Mouse (Mus musculus) olfactory bulb, adult 2 months (tissue): ENCODE results near the gene Gnpnat1. TPM values are rescaled to one million over a fixed set of nuclear protein-coding genes. Genes with fewer than 3 reads are reported as not detected.

Experiments used
- H3K27ac ChIP-seq: fragments of 200-500 bp; 2 replicates; pipeline ENCODE4 v1.5.1; 2012; ENCODE audit warnings: low read depth, low read length; ENCODE audit not compliant: insufficient read depth
- H3K4me1 ChIP-seq: fragments of 200-500 bp; 2 replicates; pipeline ENCODE4 v1.6.1; 2012; ENCODE audit warnings: low read length; ENCODE audit not compliant: control insufficient read depth, insufficient read depth
- H3K4me3 ChIP-seq: fragments of 200-500 bp; 2 replicates; pipeline ENCODE4 v1.5.1; 2012; ENCODE audit warnings: mild to moderate bottlenecking, low read depth, low read length, moderate library complexity; ENCODE audit not compliant: insufficient read depth
- CTCF ChIP-seq: fragments of 200-500 bp; IDR thresholded peaks from 2 replicates; pipeline ENCODE4 v1.5.1; 2012; ENCODE audit warnings: low read depth, mild to moderate bottlenecking, low read length, moderate library complexity; ENCODE audit not compliant: insufficient read depth
- POLR2A ChIP-seq: fragments of 200-500 bp; IDR thresholded peaks from 2 replicates; pipeline ENCODE4 v1.6.1; 2012; ENCODE audit warnings: mild to moderate bottlenecking, low read depth, low read length, moderate library complexity; ENCODE audit not compliant: insufficient read depth
- WGBS: fragments of 180-500 bp; shearing (Covaris S2); methylation state at CpG from one replicate; pipeline ENCODE4 v1.1.7; 2018; 5-methylcytosine and 5-hydroxymethylcytosine counted together
- polyA plus RNA-seq: library from polyadenylated mRNA; stranded (reverse); fragments of >200 nt; gene quantifications from 2 replicates; pipeline ENCODE4 v1.2.4, GENCODE M21; 2012; ENCODE audit warnings: low replicate concordance; ENCODE audit not compliant: missing spikeins, insufficient read depth, insufficient read length

Gnpnat1 gene
- polyA plus RNA-seq, 1 experiment = not detected

DNA sequence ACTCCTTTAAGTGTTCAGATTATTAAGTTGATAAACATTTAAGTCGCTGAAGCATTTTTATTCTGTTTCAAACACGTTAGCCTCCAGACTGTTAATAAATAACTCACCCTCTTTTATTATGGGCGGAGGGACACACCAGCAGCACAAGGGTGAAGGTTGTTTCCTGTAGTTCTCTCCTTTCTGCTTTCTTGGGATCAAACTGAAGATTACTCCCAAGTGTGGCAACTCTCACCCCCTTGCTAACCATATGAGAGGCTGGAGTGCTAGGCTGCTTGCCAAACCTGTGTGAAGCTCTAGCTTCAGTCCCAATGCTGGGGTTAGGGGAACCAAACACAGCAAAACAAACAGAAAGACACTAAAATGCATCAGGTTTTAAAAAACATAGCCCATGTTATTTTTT, 25.9 kb downstream of the Gnpnat1 start:
- TF ChIP-seq POLR2A = no peak
- no peak for TF ChIP-seq CTCF
- 89% methylated on average over 3 of the region's 3 CpGs for WGBS

DNA sequence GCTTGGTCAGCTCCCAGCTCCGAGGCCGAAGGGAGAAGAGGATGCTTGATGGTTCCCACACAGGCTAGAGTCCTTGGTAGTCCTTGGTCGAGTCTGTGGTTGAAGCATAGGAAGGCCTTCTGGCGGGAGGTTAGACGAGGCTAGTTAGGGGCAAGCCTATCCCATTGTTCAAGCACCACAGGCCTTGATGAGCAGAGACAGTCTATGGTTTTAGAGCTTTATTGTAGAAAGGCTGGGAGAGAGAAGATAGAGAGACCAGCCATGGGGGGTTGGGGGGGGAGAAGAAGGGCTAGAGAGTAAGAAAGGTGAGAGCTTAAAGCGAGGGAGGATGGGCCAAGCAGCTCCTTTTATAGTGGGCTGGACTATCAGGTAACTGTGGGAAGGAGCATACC, 39.5 kb downstream of the Gnpnat1 start:
- no peak overlapping the region for H3K4me3 ChIP-seq
- 76% methylated on average over 6 of the region's 6 CpGs for WGBS
- TF ChIP-seq CTCF (no peak), POLR2A (no peak)
- peaks cover 5% of the 10 kb centered on the region; the same call in 1 of the 2 replicates for H3K4me1 ChIP-seq
- no peak overlapping the region for H3K27ac ChIP-seq

More for the DNA sequence above, 25.9 kb downstream of the Gnpnat1 start:
- no peak overlapping the region for H3K4me3 ChIP-seq
- no peak overlapping the region for H3K27ac ChIP-seq
- peaks cover 3% of the 10 kb centered on the region; the same call in 1 of the 2 replicates for H3K4me1 ChIP-seq

DNA sequence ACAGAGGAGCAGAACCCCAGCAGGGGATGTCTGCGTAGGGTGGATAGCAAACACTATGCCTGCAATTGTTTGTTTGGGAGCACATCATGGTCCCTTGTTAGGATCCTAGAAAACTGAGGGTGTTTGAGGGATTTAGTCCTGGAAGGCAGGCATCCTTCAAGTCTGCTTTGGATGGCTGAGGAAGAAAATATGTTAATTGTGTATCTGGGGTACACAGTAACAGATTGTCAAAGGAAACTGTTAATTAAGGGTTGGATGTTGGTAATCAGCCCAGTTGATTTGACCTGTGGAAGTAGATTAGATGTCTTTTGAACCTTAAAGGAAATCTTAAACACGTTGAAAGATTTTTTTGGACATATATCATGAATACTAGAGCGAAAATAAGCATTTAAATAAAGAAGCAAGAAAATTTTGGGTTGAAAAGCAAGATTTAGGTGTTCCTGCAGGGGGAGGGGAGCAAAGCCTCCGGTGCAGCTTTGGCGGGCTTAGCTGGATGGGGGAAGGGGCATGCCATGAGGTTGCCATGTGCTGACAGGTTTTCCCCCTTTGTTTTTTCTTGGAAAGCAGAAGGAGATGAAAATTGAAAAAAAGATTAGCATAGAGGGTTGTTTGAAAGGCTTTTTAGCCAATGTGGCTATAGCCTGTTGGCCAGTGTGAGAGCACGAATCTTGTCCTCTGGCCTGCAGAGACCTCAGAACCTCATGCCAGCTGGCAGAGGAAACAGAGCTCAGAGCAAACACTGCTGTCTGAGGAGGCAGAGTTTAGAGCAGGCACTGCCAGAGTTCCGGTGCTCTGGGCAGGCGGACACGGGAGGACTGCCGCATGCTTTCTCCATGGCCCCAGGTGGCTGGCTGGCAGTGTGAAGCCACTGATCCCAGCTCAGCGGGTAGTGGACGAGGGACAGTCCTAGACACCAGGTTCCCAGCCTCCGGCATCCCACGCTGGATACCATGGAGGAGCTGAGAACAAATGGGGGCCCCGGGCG, 40.2 kb downstream of the Gnpnat1 start:
- Histone ChIP-seq H3K27ac (no peak overlapping the region), H3K4me3 (no peak overlapping the region), H3K4me1 (peaks cover 5% of the 10 kb centered on the region; the same call in 1 of the 2 replicates)
- 58% methylated on average over 16 of the region's 16 CpGs for WGBS
- TF ChIP-seq CTCF = no peak
- TF ChIP-seq POLR2A = no peak

DNA sequence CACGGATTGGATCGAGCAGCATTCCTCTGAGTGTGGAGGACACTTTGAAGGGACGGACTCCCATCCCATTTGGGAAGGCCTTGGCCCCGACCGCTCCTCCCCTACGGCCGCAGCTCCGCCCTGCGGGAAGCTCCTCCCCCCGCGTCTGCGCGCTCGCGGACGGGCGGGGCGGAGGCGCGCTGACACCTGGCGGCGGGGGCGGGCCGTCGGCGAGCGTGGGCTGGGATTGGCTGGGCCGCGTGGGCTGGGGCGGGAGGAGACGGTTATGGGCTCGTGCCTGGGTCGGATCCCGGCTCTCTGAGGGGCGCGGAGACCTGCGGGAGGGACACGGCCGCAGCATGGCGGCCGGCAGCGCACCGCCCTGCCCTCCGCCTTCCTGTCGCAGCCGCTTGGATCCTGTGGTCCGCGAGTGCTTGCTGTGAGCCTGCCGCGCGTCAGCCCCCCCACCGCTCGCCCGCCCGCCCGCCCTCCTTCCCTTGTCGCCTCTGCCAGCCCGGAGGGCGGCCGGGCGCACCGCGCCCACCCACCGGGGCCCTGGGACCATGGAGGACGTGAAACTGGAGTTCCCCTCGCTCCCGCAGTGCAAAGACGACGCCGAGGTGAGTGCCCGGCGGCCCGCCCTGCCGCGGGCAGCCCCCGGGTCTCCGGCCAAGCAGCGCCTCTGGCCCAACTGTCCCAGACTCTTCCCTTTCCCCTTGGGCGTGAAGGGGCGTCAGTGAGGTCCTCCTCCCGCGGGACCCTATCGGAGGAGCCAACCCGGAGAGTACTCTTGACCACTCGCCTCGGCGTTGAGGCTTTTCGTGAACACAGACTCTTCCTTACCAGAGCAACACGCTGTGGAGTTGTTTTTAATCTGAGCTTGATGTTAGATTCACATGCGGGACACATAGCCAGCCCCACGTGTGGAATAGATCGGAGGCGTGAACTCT, 53.5 kb downstream of the Gnpnat1 start, which contains the start of gene Styx:
Gene Styx, plus strand, starts transcription at position 163 of the 929 bp plus-strand sequence.
- TF ChIP-seq POLR2A (no peak), CTCF (no peak)
- Histone ChIP-seq H3K4me1 (no peaks in the 10 kb centered on the region; the same call in 1 of the 2 replicates), H3K4me3 (peak within 1 kb of the TSS; percentile 99), H3K27ac (no peak within 1 kb of the TSS)
- WGBS = under 1% methylated on average over 85 of the region's 93 CpGs

DNA sequence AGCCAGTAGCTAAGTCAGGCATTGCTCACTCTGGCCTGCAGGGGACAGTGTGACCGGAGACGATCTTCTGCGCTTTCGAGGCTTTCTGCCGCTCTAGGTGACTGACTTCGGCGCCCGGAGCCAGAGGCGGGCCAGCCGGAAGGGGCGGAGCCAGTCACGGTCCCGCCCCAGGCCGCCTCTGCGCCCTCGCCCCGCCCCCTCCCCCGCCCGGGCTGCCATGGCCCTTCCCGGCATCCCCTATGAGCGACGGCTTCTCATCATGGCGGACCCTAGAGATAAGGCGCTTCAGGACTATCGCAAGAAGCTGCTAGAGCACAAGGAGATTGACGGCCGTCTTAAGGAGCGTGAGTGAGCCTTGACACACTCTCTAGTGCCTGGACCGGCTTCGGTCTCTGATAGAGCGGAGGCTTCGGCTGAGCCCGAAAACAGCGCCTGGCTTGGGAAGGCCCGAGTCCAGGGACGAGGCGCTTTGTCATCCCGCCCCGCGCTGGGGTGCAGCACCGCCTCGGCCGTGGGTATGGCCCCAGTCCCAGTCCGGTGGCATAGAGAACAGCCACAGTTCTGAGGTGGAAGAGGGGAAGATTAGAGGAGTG, 75.0 kb downstream of the Gnpnat1 start, which contains the start of gene Psmc6:
Gene Psmc6, plus strand, starts transcription at position 200 of the 593 bp plus-strand sequence.
- H3K4me1 ChIP-seq = no peaks in the 10 kb centered on the region
- H3K27ac ChIP-seq = peak within 1 kb of the TSS; percentile 65
- WGBS = under 1% methylated on average over 43 of the region's 44 CpGs

DNA sequence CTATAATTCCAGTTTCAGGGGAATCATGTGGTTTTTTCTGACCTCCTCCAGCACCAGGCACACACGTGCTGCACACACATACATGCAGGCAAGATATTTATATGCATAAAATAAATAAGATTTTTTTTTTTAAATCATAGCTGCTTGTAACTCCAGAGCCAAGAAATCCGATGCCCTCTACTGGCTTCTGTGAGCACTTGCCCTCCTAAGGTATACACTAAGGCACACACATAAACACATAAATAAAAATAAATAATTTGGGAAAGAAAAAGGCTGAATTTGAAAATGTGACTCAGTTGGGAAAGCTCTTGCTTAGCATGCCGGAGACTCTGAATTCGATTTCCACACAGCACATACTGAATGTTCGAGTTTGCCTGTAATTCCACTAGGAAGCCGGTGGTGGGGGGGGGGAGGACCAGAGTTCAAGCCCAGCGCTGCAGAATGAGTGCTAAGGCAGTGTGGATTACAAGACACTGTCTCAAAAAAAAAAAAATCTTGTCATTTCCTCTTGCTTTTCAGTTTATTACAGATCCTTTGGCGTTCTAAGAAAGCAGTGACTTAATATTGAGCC, 75.6 kb downstream of the Gnpnat1 start:
- H3K4me3 ChIP-seq = peak overlapping the region; percentile 42

More for the DNA sequence above, 75.0 kb downstream of the Gnpnat1 start, which contains the start of gene Psmc6:
- TF ChIP-seq POLR2A = peak; percentile 44
- peak; percentile 65 for TF ChIP-seq CTCF
- H3K4me3 ChIP-seq = peak within 1 kb of the TSS; percentile 87

DNA sequence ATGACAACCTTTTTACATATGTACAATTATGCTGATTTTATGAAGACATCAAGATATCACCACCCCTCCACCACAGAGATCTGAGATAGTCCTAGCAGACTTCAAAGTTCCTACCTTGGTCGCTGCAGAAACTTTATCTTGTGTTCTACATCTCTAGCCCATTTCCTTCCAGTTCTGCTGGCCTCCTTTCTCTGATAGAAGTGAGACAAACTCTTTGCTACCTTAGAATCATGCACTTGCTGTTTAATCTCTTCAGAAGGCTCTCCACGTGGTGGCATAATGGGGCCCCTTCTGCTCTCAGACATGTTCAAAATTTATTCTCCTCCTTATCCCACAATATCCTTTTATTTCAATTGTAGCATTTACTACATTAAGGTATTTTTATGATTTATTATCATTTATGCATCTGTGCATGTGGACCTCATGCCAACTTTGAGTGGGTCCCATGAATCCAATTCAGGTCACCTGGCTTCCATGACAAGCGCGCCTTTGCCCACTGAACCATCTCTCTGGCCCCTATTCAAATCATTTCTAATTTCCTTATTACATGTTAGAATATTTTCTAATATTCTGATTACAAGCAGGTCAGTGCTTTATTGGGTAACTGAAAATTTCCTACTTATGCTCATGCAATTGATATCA, 76.5 kb downstream of the Gnpnat1 start:
- TF ChIP-seq POLR2A (no peak), CTCF (no peak)
- 94% methylated on average over 4 of the region's 4 CpGs for WGBS
- no peak overlapping the region for H3K27ac ChIP-seq

More for the DNA sequence above, 75.6 kb downstream of the Gnpnat1 start:
- TF ChIP-seq CTCF (no peak), POLR2A (no peak)
- Histone ChIP-seq H3K4me1 (no peaks in the 10 kb centered on the region), H3K27ac (no peak overlapping the region)
- 4% methylated on average over 8 of the region's 8 CpGs for WGBS

More for the DNA sequence above, 76.5 kb downstream of the Gnpnat1 start:
- Histone ChIP-seq H3K4me3 (no peak overlapping the region), H3K4me1 (no peaks in the 10 kb centered on the region)

Other genes with a start within 250 kb of the Gnpnat1 start
- gene Gpr137c, start 185.2 kb downstream of the Gnpnat1 start, polyA plus RNA-seq = not detected in 2 replicates
- gene Txndc16, start 184.6 kb downstream of the Gnpnat1 start, polyA plus RNA-seq = 60.2 TPM in 1 of 2 replicates, not detected in the other
- gene Ero1l, start 86.1 kb downstream of the Gnpnat1 start, polyA plus RNA-seq = not detected in 2 replicates
- gene Psmc6, start 75.1 kb downstream of the Gnpnat1 start, polyA plus RNA-seq = 425 TPM in 1 of 2 replicates, not detected in the other
- not detected in 2 replicates for gene Styx, start 53.8 kb downstream of the Gnpnat1 start, polyA plus RNA-seq
- gene Fermt2, start 125.2 kb upstream of the Gnpnat1 start, polyA plus RNA-seq = 298 TPM in 1 of 2 replicates, not detected in the other